Mouse (Mus musculus) kidney, postnatal 36 days (tissue): ENCODE measurements around the gene Erbb4.

Experiments used
- DNase-seq, 2 experiments: peaks; one replicate each; pipeline ENCODE4 v3.0.0; 2021 to 2022; ENCODE audit warnings: mixed read lengths in 2 of 2

Gene Erbb4

DNA sequence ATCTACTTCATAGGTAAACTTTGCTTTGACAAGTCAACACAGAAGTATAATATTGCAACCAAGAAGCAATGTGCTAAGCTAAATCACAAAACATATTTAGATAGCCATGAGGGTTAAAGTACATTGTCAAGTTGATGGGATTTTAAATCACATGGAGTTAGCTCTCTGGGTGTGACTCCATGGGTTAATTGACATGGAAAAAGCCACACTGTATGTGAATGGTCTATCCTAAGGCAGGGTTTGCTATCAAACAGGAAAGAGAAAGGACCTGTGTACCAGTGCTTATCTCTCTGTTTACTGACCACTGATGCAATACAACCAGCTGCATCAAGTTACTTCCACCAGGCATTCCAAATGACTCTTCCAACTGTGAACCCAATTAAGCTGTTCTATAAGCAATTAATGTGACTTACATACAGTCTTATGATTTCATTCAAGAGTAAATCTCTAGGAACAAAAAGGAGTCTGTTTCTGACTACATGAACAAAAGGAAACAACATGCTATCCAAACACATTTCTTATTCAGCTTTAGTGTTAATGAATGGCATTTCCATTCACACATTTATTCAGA lies 641.4 kb downstream of the Erbb4 start:
- no peak for DNase-seq

DNA sequence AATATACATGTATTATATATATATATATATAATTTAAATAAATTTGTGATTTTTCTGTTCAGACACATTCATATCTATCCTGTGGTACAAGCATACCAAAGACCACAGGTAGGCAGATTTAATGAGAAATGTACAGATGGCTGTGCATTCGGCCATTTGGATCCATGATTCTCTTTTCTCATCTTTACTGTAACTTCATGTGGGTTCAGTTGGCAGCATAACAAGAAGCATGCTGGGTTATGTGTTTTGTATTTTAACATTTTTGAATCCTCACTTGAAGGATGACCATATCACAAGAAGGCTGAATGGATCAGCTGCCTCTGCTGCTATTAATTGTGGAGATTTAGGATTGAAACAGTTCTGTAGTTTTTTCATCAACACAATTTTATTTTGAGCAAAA lies 656.6 kb downstream of the Erbb4 start:
- no peak for DNase-seq

DNA sequence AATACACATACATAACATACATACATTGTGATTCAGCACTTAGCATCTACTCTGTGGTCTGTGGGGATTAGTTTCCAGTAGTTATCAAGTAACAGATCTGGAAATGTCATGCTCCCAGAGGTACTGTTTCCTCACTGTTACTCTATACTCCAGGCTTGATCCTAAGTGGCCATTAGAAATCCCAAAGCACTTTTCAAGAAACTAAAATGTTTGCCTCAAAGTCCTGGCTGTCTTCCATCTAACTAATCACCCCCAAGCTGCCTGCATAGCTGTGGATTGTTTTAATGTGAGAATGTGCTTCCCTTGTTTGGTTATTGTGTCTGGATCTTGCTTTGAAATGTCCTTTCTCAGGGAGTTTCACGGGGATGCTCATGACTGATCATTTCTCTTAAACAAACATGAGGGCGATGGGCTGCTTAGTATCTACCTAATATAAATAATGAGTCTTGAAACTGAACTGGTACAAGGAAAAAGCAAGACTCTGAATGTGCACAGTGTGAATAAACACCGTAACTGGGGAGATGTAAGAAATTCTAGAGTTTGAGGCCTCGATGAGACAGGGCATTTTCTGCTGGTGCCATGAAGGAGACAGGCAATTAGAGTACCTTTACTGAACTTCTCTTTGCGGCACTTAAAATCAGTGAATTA lies 683.4 kb downstream of the Erbb4 start:
- no peak for DNase-seq

DNA sequence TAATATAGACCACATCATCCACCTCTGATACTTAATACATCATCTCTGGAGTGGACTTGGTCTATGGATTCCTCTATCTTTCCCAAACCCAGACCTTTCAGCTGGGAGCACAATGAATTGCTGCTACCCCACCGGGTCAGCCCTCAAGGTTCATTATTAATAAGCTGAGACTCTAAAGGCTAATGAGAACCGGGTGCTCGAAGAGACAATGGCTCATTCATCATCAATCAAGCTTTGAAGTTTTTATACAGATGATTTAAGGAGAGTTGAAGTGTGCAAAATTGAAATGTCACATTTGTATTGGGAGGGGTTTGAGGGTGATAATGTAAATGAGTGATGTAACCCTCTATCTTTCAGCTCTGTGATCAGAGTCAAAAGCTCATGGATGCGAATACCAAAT lies 706.7 kb downstream of the Erbb4 start:
- no peak for DNase-seq

DNA sequence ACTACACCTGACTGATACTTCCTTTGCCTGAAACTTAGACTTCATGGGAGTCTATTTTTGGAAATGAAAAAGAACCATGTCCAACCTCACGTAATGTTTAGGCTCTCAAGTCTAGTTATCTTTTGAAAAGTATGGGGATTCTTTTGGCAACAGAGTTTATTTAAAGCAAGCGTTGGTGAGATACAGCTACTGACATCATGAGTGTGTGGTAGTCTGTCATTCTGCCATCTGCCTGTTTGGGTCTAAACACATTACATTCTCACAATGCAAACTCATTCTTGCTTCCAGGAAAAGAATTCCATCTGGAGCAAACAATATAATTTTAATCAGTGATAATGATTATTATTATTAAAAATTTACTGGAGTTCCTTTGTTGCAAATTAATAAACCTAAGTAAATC lies 736.3 kb downstream of the Erbb4 start:
- DNase-seq: no peak

DNA sequence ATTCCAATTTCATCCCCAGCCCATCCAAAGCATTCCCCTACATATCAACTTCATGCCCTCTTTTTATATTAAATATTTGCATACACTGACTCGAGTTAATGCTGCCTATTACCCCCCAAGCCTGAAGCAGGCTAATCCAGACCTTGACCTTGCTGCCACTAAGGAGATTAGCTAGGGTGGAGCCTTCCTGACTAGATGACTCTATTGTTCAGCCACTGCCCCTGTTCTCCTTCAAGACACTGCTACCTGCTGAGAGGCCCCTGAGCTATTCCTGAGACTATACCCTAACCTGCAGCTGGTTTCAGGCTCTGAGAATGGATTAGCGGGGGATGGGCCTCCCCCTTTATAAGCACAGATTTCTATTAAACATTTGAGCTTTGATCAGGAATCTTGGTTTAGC lies 774.1 kb downstream of the Erbb4 start:
- DNase-seq: no peak

DNA sequence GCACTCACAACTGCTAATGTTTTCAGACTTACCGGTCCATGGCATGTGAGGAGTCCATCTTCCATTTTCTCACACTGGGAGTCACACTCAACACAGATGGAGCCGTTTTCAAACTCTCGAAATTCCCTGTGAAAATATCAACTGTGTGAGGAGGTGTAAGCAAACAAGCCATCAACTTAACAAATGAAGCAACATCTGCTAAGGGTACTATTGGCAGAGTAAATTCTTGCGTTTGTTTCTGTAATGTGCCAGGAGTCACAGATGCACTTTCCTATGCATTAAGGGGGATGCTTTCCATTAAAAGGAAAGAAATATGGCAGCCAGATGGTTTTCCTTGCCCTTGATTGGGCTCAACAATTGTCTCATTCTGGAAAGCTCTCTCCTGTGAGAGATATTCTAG lies 802.0 kb downstream of the Erbb4 start:
- DNase-seq: no peak

DNA sequence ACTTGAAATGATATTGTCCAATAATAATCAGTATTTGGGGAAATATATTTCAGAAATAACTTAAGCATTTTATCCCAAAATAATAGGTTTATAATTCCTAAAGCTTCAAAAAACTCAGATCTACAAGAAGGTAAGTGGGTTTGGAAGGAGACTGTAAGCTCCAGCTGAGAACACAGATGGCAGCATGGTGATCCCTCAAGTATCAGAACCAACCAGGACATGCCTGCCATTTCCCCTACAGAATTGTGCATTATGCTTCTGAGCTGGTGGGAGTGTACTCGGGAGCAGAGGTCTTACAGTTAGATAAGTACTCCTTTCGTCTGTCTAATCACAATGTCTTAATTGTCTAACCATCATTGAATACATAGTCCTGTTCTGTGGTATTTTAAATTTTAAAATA lies 823.4 kb downstream of the Erbb4 start:
- DNase-seq: no peak

DNA sequence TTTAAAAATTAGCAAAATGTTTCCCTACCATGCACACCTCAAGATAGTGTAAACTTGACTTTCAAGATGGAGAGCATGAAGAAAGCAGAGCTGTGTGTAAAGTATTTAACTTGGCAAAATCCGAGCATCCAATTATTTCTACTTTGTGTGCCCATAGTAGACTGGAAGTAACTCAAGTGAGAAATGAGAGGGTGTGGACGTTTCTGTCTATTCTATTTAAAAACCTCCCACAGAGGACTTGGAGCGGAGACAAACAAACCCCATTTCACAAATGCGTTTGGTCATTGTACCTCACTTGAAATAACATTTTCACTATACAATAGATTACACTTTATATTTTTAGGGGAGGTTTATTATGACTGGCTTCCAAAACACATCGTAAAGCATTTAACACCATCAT lies 832.0 kb downstream of the Erbb4 start:
- DNase-seq: no peak

DNA sequence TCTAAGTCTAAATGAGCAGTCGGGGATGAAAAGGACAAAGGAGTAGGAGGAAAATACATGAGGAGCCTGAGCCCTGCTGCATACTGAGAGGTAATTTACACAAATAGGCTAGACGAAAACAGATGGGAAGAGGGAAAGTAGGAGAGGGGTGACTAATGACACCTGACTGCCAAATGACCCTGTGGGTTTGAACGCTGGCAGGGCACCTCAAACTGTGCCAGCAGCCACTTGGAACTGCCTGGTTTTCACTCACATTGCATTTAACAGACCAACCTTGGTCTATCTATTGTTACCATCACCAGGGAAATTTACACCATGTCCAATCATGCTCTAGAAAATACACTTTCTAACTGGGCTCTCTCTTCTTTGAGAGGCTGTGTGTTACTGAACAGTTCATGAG lies 929.3 kb downstream of the Erbb4 start:
- DNase-seq: no peak

DNA sequence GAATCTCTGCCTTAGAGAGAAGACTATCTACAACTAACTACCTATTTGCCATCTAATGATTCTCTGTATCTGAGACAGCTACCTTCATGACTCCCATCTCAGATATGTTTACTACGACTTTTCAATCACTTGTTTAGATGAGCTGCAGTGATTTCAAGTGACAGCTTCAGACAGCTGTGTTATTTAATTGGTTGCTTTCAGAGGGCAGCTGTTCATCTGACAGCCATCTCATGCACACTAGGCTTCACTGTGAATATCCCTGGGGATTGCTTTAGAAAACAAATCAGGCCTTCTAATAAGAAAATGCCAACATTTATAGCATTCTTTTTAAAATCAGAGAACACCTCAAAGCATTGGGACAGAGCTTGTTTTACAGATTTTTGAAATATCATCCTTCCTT lies 952.6 kb downstream of the Erbb4 start:
- no peak for DNase-seq

DNA sequence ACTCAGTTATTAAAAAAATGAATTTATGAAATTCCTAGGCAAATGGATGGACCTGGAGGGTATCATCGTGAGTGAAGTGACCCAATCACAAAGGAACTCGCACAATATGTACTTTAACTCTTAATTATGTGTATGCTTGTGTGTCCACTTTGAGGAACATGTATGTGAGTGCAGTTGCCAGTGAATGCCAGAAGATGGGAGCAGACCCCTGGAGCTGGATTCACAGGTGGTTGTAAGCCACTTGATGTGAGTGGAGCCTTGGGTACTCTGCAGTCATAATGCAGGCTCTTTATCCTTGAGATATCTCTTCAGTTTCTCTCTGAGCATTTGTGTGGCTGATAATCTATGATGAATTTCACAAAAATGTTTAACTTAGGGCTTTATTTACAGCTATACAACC lies 957.3 kb downstream of the Erbb4 start:
- DNase-seq: peak; percentile 0 to 9

DNA sequence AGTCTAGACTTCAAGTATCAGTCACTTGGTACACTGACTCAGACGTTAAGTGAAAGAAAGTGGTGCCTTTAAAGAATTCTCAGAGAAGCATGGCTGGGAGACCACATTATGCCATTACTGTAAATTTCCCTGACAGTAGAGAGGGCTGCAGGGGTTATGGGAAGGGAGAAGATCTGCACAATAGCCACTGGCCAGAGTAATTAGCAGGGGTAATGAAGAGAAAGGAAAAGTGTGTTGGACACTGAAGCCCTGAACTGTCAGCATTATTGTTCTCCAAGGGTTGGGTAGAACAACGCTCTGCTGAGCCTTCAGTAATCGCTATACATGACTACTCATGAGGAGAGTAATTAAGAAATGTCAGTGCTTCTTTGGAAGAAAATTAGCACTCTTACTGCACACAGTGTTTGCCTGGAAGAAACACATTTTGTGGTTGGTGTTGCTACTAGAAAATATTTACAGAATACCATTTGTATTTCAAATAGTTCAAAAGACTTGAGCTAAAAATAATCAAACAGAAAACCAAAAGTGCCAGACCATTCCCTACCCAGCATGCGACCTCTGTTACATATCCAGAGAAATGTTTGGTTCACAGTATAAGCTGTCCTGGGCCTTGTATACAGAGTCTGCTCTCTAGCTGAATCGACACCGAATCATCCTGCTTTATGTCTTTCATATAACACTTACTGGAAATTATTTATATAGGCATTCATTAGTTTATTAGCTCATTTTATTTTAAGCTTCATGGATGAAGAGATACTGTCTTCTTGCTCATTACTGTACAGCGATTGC lies 965.1 kb downstream of the Erbb4 start:
- DNase-seq: no peak

DNA sequence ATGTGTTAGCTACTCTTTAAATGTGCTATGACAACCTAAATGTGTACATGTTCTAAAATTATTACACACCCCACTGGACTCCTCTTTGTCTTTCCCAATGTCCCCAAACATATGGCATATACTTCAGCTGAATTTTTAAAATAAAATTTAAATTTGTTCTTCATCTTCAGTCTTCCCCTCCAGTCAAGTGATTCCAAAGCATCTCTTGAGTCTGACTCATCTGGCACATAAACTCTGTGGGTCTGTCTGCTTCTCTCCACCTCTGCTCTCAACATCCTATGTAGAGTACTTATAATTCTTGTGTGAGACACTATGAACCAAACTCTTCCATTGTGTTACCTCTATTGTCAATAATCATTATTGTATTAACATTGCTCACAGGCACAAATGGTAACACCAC lies 972.9 kb downstream of the Erbb4 start:
- DNase-seq: no peak

DNA sequence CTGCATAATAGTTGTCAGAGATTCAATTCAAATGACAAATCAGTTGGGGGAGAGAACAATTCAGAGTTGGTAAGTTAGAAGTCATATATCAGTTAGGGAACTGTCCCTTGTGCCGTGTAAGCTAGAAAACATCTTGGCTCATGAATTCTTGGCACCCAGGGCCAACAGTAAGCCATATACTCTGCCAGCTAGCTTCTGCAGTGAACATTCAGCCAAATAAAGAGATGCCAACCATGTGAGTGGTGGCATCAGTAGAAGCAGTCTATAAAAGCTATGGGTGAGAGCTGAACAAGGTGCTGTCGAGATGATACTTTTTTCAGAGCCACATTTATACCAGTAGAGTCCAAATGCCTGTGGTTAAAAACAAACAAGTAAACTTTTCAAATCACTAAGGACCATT lies 973.4 kb downstream of the Erbb4 start:
- DNase-seq: no peak

DNA sequence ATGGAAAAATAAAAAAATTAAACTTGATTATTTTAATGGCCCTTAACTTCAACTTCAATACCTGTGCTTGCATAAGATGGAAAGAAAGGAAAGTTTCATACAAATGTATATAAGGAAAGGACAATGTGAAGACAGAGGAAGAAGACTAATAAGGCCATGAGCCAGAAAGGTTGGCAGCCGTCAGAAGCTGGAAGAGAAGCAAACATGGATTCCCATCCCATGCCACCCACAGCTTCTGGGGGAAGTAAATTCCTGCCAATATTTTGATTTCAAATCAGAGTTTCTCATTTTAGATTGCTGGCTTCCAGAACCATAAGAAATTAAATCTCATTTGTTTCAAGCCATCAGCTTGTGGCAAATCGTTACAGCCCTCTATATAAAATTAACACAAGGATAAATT lies 984.3 kb downstream of the Erbb4 start:
- DNase-seq: no peak

DNA sequence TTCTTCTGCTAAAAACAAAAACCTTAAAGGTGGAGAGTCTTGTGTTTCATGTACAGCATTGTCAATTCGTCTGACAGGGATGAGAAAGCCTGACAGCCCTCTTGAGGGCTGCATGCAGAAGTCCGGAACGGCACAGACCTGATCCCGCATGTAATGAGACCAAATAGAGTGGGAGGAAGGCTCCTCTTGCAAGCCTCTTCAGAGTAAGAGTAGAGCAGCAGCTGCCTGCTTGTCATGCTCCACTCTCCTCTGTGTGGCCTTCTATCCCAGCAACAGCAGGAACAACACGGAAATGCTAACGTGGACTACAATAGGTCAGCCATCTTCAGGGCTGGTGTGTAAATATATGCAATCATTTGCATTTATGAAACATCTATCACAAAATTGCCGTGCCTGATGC lies 987.5 kb downstream of the Erbb4 start:
- no peak for DNase-seq

DNA sequence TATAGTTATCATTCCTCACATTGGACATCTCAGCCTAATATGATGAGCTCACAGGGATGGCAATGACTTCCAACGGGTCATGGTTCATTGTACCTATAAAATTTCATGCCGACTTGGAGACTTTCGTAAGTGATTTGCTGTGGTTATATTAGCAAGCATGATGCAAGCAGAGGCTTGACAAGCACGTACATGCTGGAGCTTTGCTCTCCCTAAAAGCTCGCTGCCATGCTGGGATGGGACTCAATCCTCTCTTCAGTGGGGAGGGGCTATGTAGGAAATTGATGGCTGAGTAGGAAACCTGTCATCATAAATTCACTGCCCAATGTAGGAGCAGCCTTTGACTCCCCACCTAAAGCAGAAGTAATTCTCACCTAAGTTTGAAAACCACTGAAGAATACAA lies 992.1 kb downstream of the Erbb4 start:
- DNase-seq: no peak

DNA sequence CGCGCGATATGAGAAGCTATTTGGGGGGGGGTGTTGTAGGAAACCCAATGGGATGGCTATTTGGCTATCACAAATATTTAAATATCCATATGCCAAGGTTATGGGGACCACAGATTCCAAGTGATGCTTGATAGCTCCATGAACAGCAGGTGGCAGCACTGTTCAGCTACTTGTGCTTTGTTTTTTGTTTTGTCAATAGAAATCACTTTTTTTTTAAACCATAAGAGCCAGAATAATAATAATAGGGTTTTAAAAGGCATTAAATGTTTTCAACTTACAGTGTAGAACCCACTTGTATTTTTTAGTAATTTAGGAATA lies 1001.4 kb downstream of the Erbb4 start:
- peak; percentile 12 to 73 for DNase-seq

DNA sequence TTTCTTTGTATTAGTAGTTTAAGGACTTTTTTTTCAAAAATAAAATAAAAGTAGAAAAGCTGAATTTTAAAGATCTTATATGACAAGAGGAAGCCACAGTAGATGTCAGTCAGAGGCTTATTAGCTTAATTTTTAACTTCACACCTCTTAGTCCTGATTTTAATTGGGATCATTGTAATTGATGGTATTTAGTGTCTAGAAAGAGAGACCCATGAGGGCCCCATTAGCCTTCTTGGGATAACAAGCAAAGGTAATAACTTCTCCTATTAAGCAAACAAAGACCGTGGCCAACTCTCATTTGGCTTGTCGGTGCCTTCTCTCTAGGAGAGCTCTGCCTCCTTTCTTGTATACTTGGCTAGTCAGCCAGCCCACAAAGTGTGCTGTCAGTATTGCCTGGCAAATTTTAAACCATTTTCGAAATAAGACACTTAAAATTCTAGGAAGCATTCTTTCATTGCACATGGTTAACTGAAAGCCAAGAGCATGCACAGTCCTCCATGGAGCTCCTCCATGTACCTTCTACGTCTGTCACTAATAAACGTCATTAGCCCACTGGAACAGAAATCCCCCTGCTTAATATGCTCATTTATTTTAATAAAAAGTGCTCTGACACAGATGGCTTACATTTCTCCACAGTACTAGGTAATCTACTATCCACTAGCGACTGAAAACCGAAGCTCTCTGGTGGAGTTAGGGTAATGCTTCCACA lies 1001.9 kb downstream of the Erbb4 start:
- no peak for DNase-seq

DNA sequence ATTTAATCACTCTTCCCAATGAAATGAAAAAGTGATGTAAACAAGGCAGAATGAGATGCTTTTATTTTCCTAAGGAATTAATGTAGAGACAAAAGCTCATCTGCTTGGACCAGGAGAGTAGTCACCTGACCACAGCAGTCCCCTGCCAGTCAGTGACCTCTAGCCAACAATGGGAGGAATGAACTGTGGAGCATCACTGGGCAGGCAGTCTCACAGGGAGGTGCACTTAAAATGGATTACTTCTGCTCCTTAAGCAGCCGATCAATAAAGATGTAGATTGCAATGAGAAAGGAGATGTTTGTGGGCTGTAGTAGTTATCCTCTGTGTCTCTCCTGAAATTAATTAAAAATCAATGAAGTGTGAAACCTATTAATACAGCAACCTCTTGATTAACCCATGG lies 1018.2 kb downstream of the Erbb4 start:
- no peak for DNase-seq

DNA sequence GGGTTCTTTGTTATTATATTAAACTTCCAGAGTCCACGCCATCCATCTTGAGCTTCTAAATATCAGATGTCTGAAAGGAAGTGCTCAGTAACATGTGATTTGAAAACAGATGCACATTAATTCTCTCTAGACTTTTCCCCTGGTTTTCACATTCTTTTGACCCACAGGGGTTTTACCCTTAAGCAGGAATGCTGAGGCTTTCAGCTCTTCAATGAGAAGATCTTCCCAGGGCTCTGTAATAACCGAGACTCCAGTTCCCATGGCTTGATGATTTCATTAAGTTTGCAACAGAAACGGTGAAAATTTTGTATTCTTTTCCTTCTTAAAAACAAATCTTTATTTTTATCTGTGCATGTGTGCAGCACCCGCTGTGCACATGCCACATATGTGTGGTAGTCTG lies 1051.4 kb downstream of the Erbb4 start:
- DNase-seq: no peak

DNA sequence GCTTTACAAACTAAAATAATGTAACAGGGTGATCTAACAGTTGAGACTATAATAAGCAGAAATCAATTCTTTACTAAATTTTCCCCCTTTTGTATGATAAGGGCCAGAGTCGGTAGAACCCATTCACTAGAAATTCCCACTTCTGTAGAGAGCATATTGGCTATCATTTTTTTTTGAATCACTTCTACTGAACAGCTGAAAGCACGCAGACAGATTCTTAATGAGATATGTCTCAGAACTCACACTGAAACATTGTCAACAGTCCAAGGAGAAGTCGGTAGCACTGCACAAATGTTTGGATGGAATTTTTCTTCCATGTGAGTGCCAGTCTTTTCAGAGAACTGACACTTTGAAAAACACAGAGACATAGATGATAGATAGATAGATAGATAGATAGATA lies 1053.1 kb downstream of the Erbb4 start:
- no peak for DNase-seq

DNA sequence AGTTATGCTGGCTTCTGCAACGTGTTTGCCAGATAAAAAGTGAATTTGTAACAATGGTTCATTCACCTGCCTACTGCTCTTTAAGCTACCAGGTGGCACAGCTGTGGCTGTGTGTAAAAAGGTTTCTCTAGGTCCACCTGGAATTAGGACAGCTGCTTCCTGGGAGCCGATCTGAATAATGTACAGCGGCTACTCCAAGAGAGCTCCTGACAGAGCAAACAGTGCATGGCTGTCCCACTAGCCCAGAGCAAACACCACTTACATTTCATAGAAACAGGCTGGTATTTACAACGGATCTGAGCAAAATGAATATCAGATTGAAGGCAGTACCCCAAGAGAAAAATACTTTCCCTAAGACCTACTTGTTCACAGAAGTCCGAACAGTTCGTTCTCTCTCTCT lies 1058.0 kb downstream of the Erbb4 start:
- no peak for DNase-seq
